Mouse (Mus musculus) heart, postnatal 0 days (tissue): ENCODE measurements around the gene Rbm25.

Source experiments
- CTCF ChIP-seq: IDR thresholded peaks from 2 replicates; pipeline ENCODE4 v1.5.1; 2016; ENCODE audit warnings: antibody characterized with exemption, control low read depth, low read depth
- EP300 ChIP-seq: IDR thresholded peaks from 2 replicates; pipeline ENCODE4 v1.6.1; 2016; ENCODE audit warnings: antibody characterized with exemption, low read depth

- TF ChIP-seq CTCF (no peak), EP300 (no peak)
Observed at GRCm38 (mm10) chr12:83709934-83710333, 78.9 kb downstream of the Rbm25 start.
